Mouse (Mus musculus) common myeloid progenitor, adult 5-6 weeks (primary cell): ENCODE results near the gene Cmas. TPM values are rescaled to one million over a fixed set of nuclear protein-coding genes. Genes with fewer than 3 reads are reported as not detected.

Source experiments
- ATAC-seq: replicated peaks from 2 replicates; pipeline ENCODE4 v1.8.0; 2016; ENCODE audit warnings: low read depth, mild to moderate bottlenecking, moderate TSS enrichment, inconsistent platforms; ENCODE audit not compliant: poor library complexity, severe bottlenecking
- total RNA-seq: library from RNA; stranded (forward); fragments of 200-1000, 187-1606 nt; gene quantifications from 2 replicates; pipeline ENCODE4 v1.2.3, GENCODE M21; 2017

The Cmas gene
- total RNA-seq, 1 experiment from 2014 or later, result 82.6 TPM

- no peak for ATAC-seq
Measured at GRCm38 (mm10) chr6:142815513-142815912, 59.0 kb downstream of the Cmas start.

DNA sequence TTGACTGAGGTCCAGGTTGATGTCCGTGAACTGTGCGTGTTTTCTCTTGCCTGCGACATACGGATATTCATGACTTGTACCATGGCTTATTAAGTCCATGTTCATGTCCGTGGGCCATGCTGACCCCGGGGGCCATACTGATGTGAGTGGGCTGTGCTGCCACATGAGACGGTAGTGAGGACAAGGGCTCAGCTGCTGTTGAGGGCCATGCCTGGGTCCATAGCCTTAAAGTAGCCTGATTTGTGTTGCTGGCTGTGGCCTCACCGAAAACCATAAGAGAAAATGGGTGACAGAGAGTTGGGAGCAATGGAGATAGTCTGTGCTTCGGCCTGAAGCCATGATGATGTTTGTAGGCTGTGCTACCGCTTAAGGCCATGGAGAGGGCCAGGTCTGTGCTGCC lies 61.8 kb downstream of the Cmas start:
- no peak for ATAC-seq

DNA sequence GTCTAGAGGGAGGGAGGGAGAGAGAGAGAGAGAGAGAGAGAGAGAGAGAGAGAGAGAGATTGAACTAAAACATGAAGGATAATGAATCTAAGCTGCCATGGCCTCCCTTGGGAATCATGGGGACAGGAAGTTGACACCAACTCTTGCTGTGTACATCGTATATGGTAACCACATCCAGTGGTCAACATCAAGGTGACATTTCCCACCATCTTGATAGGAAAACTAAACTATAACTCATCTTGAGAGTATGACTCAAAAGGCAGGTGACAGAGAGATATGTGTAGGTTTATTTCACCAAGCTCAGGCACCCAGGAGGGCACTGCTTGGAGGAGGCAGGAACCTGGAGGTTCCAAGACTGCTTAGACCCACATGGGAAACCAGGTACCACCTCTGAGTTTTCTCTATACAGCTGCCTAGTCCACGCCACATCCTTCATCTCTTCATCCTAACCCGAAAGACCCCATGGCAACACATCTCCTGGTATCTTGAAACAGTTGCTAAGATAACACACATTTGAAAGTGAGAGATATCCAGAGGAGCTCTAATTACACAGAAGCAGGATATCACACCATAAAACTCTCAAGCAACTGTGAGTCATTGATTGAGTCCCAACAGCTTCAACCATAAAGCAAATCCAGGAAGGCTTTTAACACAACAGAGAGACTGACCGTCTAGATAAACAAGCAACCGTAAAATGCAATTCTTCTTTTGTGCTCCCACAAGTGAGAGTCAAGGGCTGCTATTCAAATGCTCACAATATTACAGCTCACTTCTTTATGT lies 66.7 kb downstream of the Cmas start:
- ATAC-seq, result no peak

Other genes starting within 250 kb of the Cmas start
- gene Ldhb, start 248.7 kb upstream of the Cmas start, total RNA-seq, result 6.3 and 10.7 TPM in 2 replicates
- not detected in 2 replicates for gene Kcnj8, start 185.1 kb upstream of the Cmas start, total RNA-seq
- gene Abcc9, start 54.4 kb upstream of the Cmas start, total RNA-seq, result not detected in 2 replicates
- not detected in 2 replicates for gene Sult6b2, start 47.8 kb downstream of the Cmas start, total RNA-seq
- gene St8sia1, start 207.8 kb downstream of the Cmas start, total RNA-seq, result 0.50 TPM in 1 of 2 replicates, not detected in the other